Mouse (Mus musculus) CH12.LX (cell line): ENCODE results near the gene Slc25a21. TPM values are rescaled to one million over a fixed set of nuclear protein-coding genes. Genes with fewer than 3 reads are reported as not detected.

Experiments used
- DNase-seq: peaks from one replicate; pipeline ENCODE4 v3.0.0-alpha.2; 2013; ENCODE audit errors: extremely low read depth
- H3K27ac ChIP-seq: 2 replicates; pipeline ENCODE4 v1.5.1; 2012; ENCODE audit warnings: low read depth, mild to moderate bottlenecking, control low read depth, moderate library complexity; ENCODE audit not compliant: insufficient read depth
- H3K27me3 ChIP-seq: replicated peaks from 2 replicates; pipeline ENCODE3; 2012; ENCODE audit warnings: inconsistent platforms
- H3K36me3 ChIP-seq, 2 experiments: replicated peaks in 1 of 2; 2 replicates each; pipeline versions ENCODE3 to v1.6.1; 2012; ENCODE audit warnings: inconsistent platforms in 1 of 2, low read length in 1 of 2, mild to moderate bottlenecking in 1 of 2, mixed read lengths in 1 of 2, moderate library complexity in 1 of 2; ENCODE audit not compliant: control insufficient read depth in 1 of 2, insufficient read depth in 1 of 2
- H3K4me1 ChIP-seq, 2 experiments: 2 replicates each; pipeline ENCODE4 v1.6.1; 2012; ENCODE audit warnings: inconsistent platforms in 1 of 2, moderate library complexity in 1 of 2; ENCODE audit not compliant: insufficient read depth in 2 of 2, control insufficient read depth in 1 of 2
- H3K4me2 ChIP-seq: 2 replicates; pipeline ENCODE4 v1.6.1; 2012; ENCODE audit warnings: low read depth, mild to moderate bottlenecking, control low read depth; ENCODE audit not compliant: poor library complexity, insufficient read depth, severe bottlenecking
- H3K4me3 ChIP-seq, 3 experiments: fragments of 150-350 bp in 1 of 3; sonication (generic) in 1 of 3; replicated peaks in 1 of 3; 2 replicates each; pipeline versions ENCODE3 to v1.5.1; 2011 to 2012; ENCODE audit warnings: low read depth in 2 of 3, low read length in 2 of 3, mild to moderate bottlenecking in 2 of 3, moderate library complexity in 2 of 3, control low read depth in 1 of 3, improper control_type of control experiment in 1 of 3, inconsistent platforms in 1 of 3, mixed read lengths in 1 of 3; ENCODE audit not compliant: poor library complexity in 1 of 3
- H3K79me2 ChIP-seq: replicated peaks from 2 replicates; pipeline ENCODE4 v1.6.1; 2012; ENCODE audit warnings: mild to moderate bottlenecking, moderate library complexity; ENCODE audit not compliant: control insufficient read depth, poor library complexity, insufficient read depth, severe bottlenecking; ENCODE audit errors: extremely low read depth
- H3K9ac ChIP-seq: 2 replicates; pipeline ENCODE4 v1.6.1; 2012; ENCODE audit warnings: low read depth, mild to moderate bottlenecking, control low read depth, moderate library complexity; ENCODE audit not compliant: insufficient read depth
- H3K9me3 ChIP-seq: replicated peaks from 2 replicates; pipeline ENCODE3; 2012; ENCODE audit warnings: low read length, inconsistent platforms, mixed read lengths
- BHLHE40 ChIP-seq: IDR thresholded peaks from 2 replicates; pipeline ENCODE4 v1.6.1; 2011; ENCODE audit warnings: mild to moderate bottlenecking, low read depth, low read length, improper control_type of control experiment
- CHD1 ChIP-seq: IDR thresholded peaks from 2 replicates; pipeline ENCODE4 v1.6.1; 2012; ENCODE audit warnings: low read depth, low read length, improper control_type of control experiment, inconsistent platforms
- CHD2 ChIP-seq: IDR thresholded peaks from 2 replicates; pipeline ENCODE4 v1.6.1; 2011; ENCODE audit warnings: low read length, improper control_type of control experiment
- CTCF ChIP-seq, 2 experiments: IDR thresholded peaks in 1 of 2; conservative IDR thresholded peaks in 1 of 2; 2 replicates each; pipeline ENCODE4 v1.5.1; 2011 to 2012; ENCODE audit warnings: low read depth in 2 of 2, low read length in 2 of 2, improper control_type of control experiment in 1 of 2, inconsistent platforms in 1 of 2, mild to moderate bottlenecking in 1 of 2, moderate library complexity in 1 of 2
- E2F4 ChIP-seq: IDR thresholded peaks from 2 replicates; pipeline ENCODE4 v1.6.1; 2011; ENCODE audit warnings: low read depth, low read length, improper control_type of control experiment; ENCODE audit not compliant: insufficient replicate concordance
- ELF1 ChIP-seq: IDR thresholded peaks from 2 replicates; pipeline ENCODE4 v1.6.1; 2014; ENCODE audit warnings: low read depth, mild to moderate bottlenecking, inconsistent platforms, low read length, improper control_type of control experiment
- EP300 ChIP-seq: IDR thresholded peaks from 2 replicates; pipeline ENCODE4 v1.6.1; 2011; ENCODE audit warnings: low read length, improper control_type of control experiment
- ETS1 ChIP-seq: conservative IDR thresholded peaks from 2 replicates; pipeline ENCODE4 v1.6.1; 2012; ENCODE audit warnings: low read depth, mild to moderate bottlenecking, inconsistent platforms, low read length, improper control_type of control experiment, moderate library complexity
- GABPA ChIP-seq: IDR thresholded peaks from 2 replicates; pipeline ENCODE4 v1.6.1; 2012; ENCODE audit warnings: low read depth, low read length, improper control_type of control experiment, inconsistent platforms; ENCODE audit not compliant: insufficient replicate concordance
- HCFC1 ChIP-seq: IDR thresholded peaks from 2 replicates; pipeline ENCODE4 v1.6.1; 2012; ENCODE audit warnings: low read depth, mild to moderate bottlenecking, inconsistent platforms, low read length, improper control_type of control experiment
- IRF4 ChIP-seq: IDR thresholded peaks from 2 replicates; pipeline ENCODE4 v1.6.1; 2014; ENCODE audit warnings: low read depth, mild to moderate bottlenecking, inconsistent platforms, low read length, improper control_type of control experiment
- JUN ChIP-seq: IDR thresholded peaks from 2 replicates; pipeline ENCODE4 v1.6.1; 2011; ENCODE audit warnings: low read depth, mild to moderate bottlenecking, low read length, improper control_type of control experiment, moderate library complexity; ENCODE audit not compliant: insufficient read depth
- JUND ChIP-seq: conservative IDR thresholded peaks from 2 replicates; pipeline ENCODE4 v1.6.1; 2011; ENCODE audit warnings: low read depth, low read length, improper control_type of control experiment
- KAT2A ChIP-seq: IDR thresholded peaks from 2 replicates; pipeline ENCODE4 v1.6.1; 2012; ENCODE audit warnings: low read length, improper control_type of control experiment, inconsistent platforms; ENCODE audit not compliant: insufficient replicate concordance
- MAFK ChIP-seq: IDR thresholded peaks from 2 replicates; pipeline ENCODE4 v1.6.1; 2011; ENCODE audit warnings: low read length, improper control_type of control experiment; ENCODE audit not compliant: insufficient replicate concordance
- MAX ChIP-seq: IDR thresholded peaks from 2 replicates; pipeline ENCODE4 v1.6.1; 2011; ENCODE audit warnings: low read length, improper control_type of control experiment
- MAZ ChIP-seq: IDR thresholded peaks from 2 replicates; pipeline ENCODE4 v1.6.1; 2012; ENCODE audit warnings: low read depth, mild to moderate bottlenecking, inconsistent platforms, low read length, improper control_type of control experiment, moderate library complexity
- MEF2A ChIP-seq: IDR thresholded peaks from 2 replicates; pipeline ENCODE4 v1.6.1; 2014; ENCODE audit warnings: low read depth, mild to moderate bottlenecking, inconsistent platforms, low read length, improper control_type of control experiment, borderline replicate concordance
- MXI1 ChIP-seq: IDR thresholded peaks from 2 replicates; pipeline ENCODE4 v1.6.1; 2011; ENCODE audit warnings: mild to moderate bottlenecking, low read depth, low read length, improper control_type of control experiment
- MYC ChIP-seq: IDR thresholded peaks from 2 replicates; pipeline ENCODE4 v1.6.1; 2011; ENCODE audit warnings: low read depth, mild to moderate bottlenecking, improper control_type of control experiment, low read length
- NELFE ChIP-seq: IDR thresholded peaks from 2 replicates; pipeline ENCODE4 v1.6.1; 2011; ENCODE audit warnings: low read depth, low read length, improper control_type of control experiment
- NRF1 ChIP-seq: IDR thresholded peaks from 2 replicates; pipeline ENCODE4 v1.6.1; 2014; ENCODE audit warnings: low read depth, mild to moderate bottlenecking, inconsistent platforms, low read length, improper control_type of control experiment, moderate library complexity
- PAX5 ChIP-seq: IDR thresholded peaks from 2 replicates; pipeline ENCODE4 v1.6.1; 2012; ENCODE audit warnings: low read length, inconsistent platforms, mixed read lengths
- POLR2A ChIP-seq: IDR thresholded peaks from 2 replicates; pipeline ENCODE4 v1.6.1; 2011; ENCODE audit warnings: low read depth, mild to moderate bottlenecking, improper control_type of control experiment, low read length
- POLR2AphosphoS2 ChIP-seq: IDR thresholded peaks from 2 replicates; pipeline ENCODE4 v1.6.1; 2011; ENCODE audit warnings: low read depth, low read length, improper control_type of control experiment
- RAD21 ChIP-seq: IDR thresholded peaks from 2 replicates; pipeline ENCODE4 v1.6.1; 2011; ENCODE audit warnings: low read depth, mild to moderate bottlenecking, low read length, improper control_type of control experiment, moderate library complexity
- RCOR1 ChIP-seq: conservative IDR thresholded peaks from 2 replicates; pipeline ENCODE4 v1.6.1; 2012; ENCODE audit warnings: low read depth, mild to moderate bottlenecking, inconsistent platforms, low read length, improper control_type of control experiment
- SIN3A ChIP-seq: IDR thresholded peaks from 2 replicates; pipeline ENCODE4 v1.6.1; 2012; ENCODE audit warnings: low read length, improper control_type of control experiment, inconsistent platforms
- SMC3 ChIP-seq: IDR thresholded peaks from 2 replicates; pipeline ENCODE4 v1.6.1; 2011; ENCODE audit warnings: low read depth, low read length, improper control_type of control experiment
- TBP ChIP-seq: conservative IDR thresholded peaks from 2 replicates; pipeline ENCODE4 v1.6.1; 2011; ENCODE audit warnings: low read depth, low read length, improper control_type of control experiment
- TCF12 ChIP-seq: IDR thresholded peaks from 2 replicates; pipeline ENCODE4 v1.6.1; 2014; ENCODE audit warnings: low read depth, mild to moderate bottlenecking, inconsistent platforms, low read length, improper control_type of control experiment
- UBTF ChIP-seq: IDR thresholded peaks from 2 replicates; pipeline ENCODE4 v1.6.1; 2012; ENCODE audit warnings: low read depth, mild to moderate bottlenecking, inconsistent platforms, low read length, improper control_type of control experiment, moderate library complexity
- USF1 ChIP-seq: IDR thresholded peaks from 2 replicates; pipeline ENCODE4 v1.6.1; 2014; ENCODE audit warnings: low read depth, mild to moderate bottlenecking, inconsistent platforms, low read length, improper control_type of control experiment
- USF2 ChIP-seq: conservative IDR thresholded peaks from 2 replicates; pipeline ENCODE4 v1.6.1; 2011; ENCODE audit warnings: low read depth, low read length, improper control_type of control experiment
- ZC3H11A ChIP-seq: IDR thresholded peaks from 2 replicates; pipeline ENCODE4 v1.6.1; 2012; ENCODE audit warnings: low read depth, mild to moderate bottlenecking, inconsistent platforms, low read length, improper control_type of control experiment
- ZKSCAN1 ChIP-seq: IDR thresholded peaks from 2 replicates; pipeline ENCODE4 v1.6.1; 2012; ENCODE audit warnings: low read depth, inconsistent platforms, low read length, improper control_type of control experiment, borderline replicate concordance
- ZMIZ1 ChIP-seq: IDR thresholded peaks from 2 replicates; pipeline ENCODE4 v1.6.1; 2012; ENCODE audit warnings: low read depth, mild to moderate bottlenecking, inconsistent platforms, low read length, improper control_type of control experiment
- ZNF384 ChIP-seq: IDR thresholded peaks from 2 replicates; pipeline ENCODE4 v1.6.1; 2012; ENCODE audit warnings: low read depth, low read length, improper control_type of control experiment, inconsistent platforms
- dilution Hi-C: fragments of 300-500 bp; cut with MboI; formaldehyde crosslinking; loops from 2 replicates; pipeline ENCODE4 v1.14.3; 2020; ENCODE audit warnings: low sequenced_read_pairs; ENCODE audit not compliant: extremely low pct_unique_long_range_greater_than_20kb, extremely low pct_ligation_motif_present
- in situ Hi-C: fragments of 300-500 bp; cut with MboI; formaldehyde crosslinking; loops from 3 replicates; pipeline ENCODE4 v1.14.3; 2019; ENCODE audit warnings: low sequenced_read_pairs, low pct_ligation_motif_present, low pct_unique_long_range_greater_than_20kb, mixed read lengths
- polyA plus RNA-seq: library from polyadenylated mRNA; unstranded; fragments of >175 nt; gene quantifications from 2 replicates; pipeline ENCODE4 v1.2.1, GENCODE M21; 2012; ENCODE audit warnings: low read depth; ENCODE audit not compliant: insufficient read length
- total RNA-seq, 2 experiments: library from RNA; depleted of rRNA; stranded (reverse); fragments of 300-350 nt in 1 of 2; fragments of >200 nt in 1 of 2; gene quantifications; 2 replicates each; pipeline ENCODE4 v1.2.3; 2012 to 2014

The Slc25a21 gene
- total and polyA plus RNA-seq, 3 experiments = not detected

DNA sequence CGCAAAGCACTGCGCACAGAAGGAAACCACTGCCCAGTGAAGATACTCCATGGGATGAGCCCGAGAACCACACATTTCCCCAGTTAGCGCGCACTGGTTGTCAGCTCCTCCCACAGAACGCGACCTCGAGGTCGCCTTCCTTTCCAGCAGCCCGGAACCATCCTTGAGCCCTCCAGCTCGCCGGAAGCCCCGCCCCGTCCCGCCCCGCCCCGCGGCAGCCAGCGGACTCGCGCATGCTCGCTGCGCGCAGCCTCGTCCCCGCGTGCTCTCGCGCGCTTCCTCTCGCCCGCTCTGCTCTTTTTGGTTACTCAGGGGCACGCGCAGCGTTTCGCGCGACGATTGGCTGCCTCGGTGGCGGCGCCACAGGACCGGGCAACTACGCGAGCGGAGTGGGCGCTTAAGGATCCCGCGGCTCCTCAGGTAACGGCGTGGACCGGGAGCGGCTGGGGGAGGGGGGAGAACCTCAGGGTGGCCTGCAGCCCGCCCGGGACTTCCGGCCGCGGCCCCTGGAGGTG is 33.0 kb upstream of the Slc25a21 start, which contains the start of the genes Prps1l3 and Mipol1:
Prps1l3 (plus strand) TSS at position 221 of the 515 bp plus-strand sequence.
Mipol1 (plus strand) TSS at position 236 of the 515 bp plus-strand sequence.
- H3K9me3 ChIP-seq = no peaks in the 10 kb centered on the region
- peak within 1 kb of the TSS; percentile 82 for H3K4me2 ChIP-seq
- in situ Hi-C loops (no loop called here), dilution Hi-C loops (no loop called here)
- peak; percentile 91 for DNase-seq
- H3K9ac ChIP-seq = peak within 1 kb of the TSS; percentile 82
- H3K4me1 ChIP-seq = peaks cover 2 to 8% of the 10 kb centered on the region in 2 experiments; a peak in 3 of 4 replicates
- H3K27ac ChIP-seq = peak within 1 kb of the TSS; percentile 82
- TF ChIP-seq MYC (peak; percentile 74; the same call in 1 of the 2 replicates), TBP (peak; percentile 81), MAZ (peak; percentile 14; the same call in 1 of the 2 replicates), MXI1 (peak; percentile 80), ZC3H11A (no peak), BHLHE40 (peak; percentile 62), POLR2AphosphoS2 (peak; percentile 71; the same call in 1 of the 2 replicates), MAX (peak; percentile 83; the same call in 1 of the 2 replicates), ZNF384 (no peak), PAX5 (no peak), E2F4 (no peak), NRF1 (peak; percentile 92), SIN3A (peak; percentile 11; the same call in 1 of the 2 replicates), RAD21 (no peak), JUN (no peak), UBTF (no peak), ZKSCAN1 (no peak), MAFK (no peak), IRF4 (no peak), RCOR1 (no peak), ZMIZ1 (peak; percentile 57; the same call in 1 of the 2 replicates), ETS1 (no peak), USF2 (no peak), HCFC1 (peak; percentile 56), TCF12 (peak; percentile 70), EP300 (no peak), NELFE (peak; percentile 89), SMC3 (no peak), ELF1 (peak; percentile 82), USF1 (no peak), GABPA (no peak), CHD2 (peak; percentile 59), MEF2A (no peak; the same call in 1 of the 2 replicates), CTCF (conservative IDR thresholded peaks at IDR 0.05 in 1 of 2, IDR thresholded peaks at IDR 0.05 in 1 of 2; ENCODE audit: low read depth in 2 of 2, low read length in 2 of 2) (no peak), JUND (no peak), POLR2A (peak; percentile 94), CHD1 (no peak), KAT2A (no peak)
- TF ChIP-seq, all 38 proteins: peak for 16
- peaks cover 33% of the 10 kb centered on the region for H3K79me2 ChIP-seq
- H3K27me3 ChIP-seq = no peaks in the 10 kb centered on the region
- H3K36me3 ChIP-seq = peaks cover 0 to 8% of the 10 kb centered on the region in 2 experiments
- H3K4me3 ChIP-seq = peak within 1 kb of the TSS; percentile 79 to 93 (median 90)
